Mouse (Mus musculus) liver, adult 2 months (tissue): Measurements from ENCODE around the gene Cd300e.

Experiments used
- CTCF ChIP-seq: fragments of 200-500 bp; IDR thresholded peaks from 2 replicates; pipeline ENCODE4 v1.5.1; 2011; ENCODE audit warnings: low read depth, low read length, control low read depth
- POLR2A ChIP-seq: fragments of 200-500 bp; IDR thresholded peaks from 2 replicates; pipeline ENCODE4 v1.6.1; 2011; ENCODE audit warnings: low read length, control low read depth; ENCODE audit not compliant: insufficient read depth; ENCODE audit errors: extremely low read depth

DNA sequence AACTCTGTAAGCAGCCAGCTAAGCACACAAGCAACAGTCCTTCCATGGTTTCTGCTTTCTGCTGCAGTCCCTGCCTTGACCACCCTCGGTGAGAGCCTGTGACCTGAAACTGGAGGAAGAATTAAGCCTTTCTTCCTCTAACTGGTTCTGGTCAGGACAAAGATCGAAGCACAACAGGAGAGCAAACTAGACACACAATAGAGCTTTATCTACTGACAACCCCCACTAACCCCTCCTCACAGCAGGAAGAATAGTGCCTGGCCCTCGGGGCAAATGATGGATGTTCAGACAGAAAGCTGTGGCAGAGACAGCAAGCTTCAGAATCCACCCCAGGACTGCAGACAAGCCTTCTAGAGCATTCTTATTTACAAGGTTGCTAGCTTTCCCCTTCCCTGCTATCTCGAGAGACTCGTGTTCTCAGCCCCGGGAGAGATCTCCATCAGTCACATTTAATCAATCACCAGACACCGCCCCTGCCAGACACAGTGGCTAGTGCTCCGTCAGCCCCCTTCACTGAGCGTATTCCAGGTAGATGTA is 9.1 kb upstream of the Cd300e start:
- TF ChIP-seq POLR2A (no peak), CTCF (no peak)
